Mouse (Mus musculus) midbrain, embryonic 14.5 days (tissue): ENCODE data around the gene Mark2. TPM values are rescaled to one million over a fixed set of nuclear protein-coding genes. Genes with fewer than 3 reads are reported as not detected.

ENCODE experiments used
- ATAC-seq: fragments of 200-750 bp; cut with Nextera tagmentation; 2 replicates; pipeline ENCODE4 v1.8.0; 2017; ENCODE audit warnings: moderate number of reproducible peaks, moderate library complexity; ENCODE audit not compliant: low FRiP score, low TSS enrichment
- DNase-seq: peaks from one replicate; pipeline ENCODE4 v3.0.0-alpha.2; 2015
- H3K27ac ChIP-seq: fragments of 300-500 bp; sonication (generic); replicated peaks from 2 replicates; pipeline ENCODE4 v1.5.1; 2014; ENCODE audit warnings: mild to moderate bottlenecking, low read depth, low read length, moderate library complexity
- H3K27me3 ChIP-seq: fragments of 300-500 bp; sonication (generic); 2 replicates; pipeline ENCODE4 v1.6.1; 2014; ENCODE audit warnings: low read length, control low read depth, mixed read lengths; ENCODE audit not compliant: control insufficient read depth, insufficient read depth
- H3K36me3 ChIP-seq: fragments of 300-500 bp; sonication (generic); 2 replicates; pipeline ENCODE4 v1.6.1; 2014; ENCODE audit warnings: low read length, control low read depth; ENCODE audit not compliant: control insufficient read depth, insufficient read depth
- H3K4me1 ChIP-seq: fragments of 300-500 bp; sonication (generic); 2 replicates; pipeline ENCODE4 v1.6.1; 2014; ENCODE audit warnings: mild to moderate bottlenecking, antibody characterized with exemption, low read length, control low read depth; ENCODE audit not compliant: control insufficient read depth, insufficient read depth
- H3K4me2 ChIP-seq: fragments of 300-500 bp; sonication (generic); 2 replicates; pipeline ENCODE4 v1.6.1; 2014; ENCODE audit warnings: mild to moderate bottlenecking, low read length, moderate library complexity
- H3K4me3 ChIP-seq: fragments of 300-500 bp; sonication (generic); replicated peaks from 2 replicates; pipeline ENCODE4 v1.5.1; 2014; ENCODE audit warnings: low read depth, low read length
- H3K9ac ChIP-seq: fragments of 300-500 bp; sonication (generic); replicated peaks from 2 replicates; pipeline ENCODE4 v1.6.1; 2014; ENCODE audit warnings: mild to moderate bottlenecking, low read length, moderate library complexity
- H3K9me3 ChIP-seq: fragments of 300-500 bp; sonication (generic); 2 replicates; pipeline ENCODE4 v1.6.1; 2016; ENCODE audit warnings: low read length, control low read depth, mixed read lengths; ENCODE audit not compliant: control insufficient read depth
- WGBS: fragments of 180-500 bp; shearing (Covaris S2); extraction: QIAGEN DNeasy Blood & Tissue Kit; methylation state at CpG from one replicate; pipeline ENCODE4 v1.1.7; 2014; 5-methylcytosine and 5-hydroxymethylcytosine counted together
- polyA plus RNA-seq: library from polyadenylated mRNA; unstranded; fragments of >200 nt; fragmentation: Nextera tagmentation; extraction: Ambion mirVana; gene quantifications from 2 replicates; pipeline ENCODE4 v1.2.1, GENCODE M21; 2014

Mark2 gene
- polyA plus RNA-seq, 1 experiment from 2014 or later = 55.0 TPM

DNA sequence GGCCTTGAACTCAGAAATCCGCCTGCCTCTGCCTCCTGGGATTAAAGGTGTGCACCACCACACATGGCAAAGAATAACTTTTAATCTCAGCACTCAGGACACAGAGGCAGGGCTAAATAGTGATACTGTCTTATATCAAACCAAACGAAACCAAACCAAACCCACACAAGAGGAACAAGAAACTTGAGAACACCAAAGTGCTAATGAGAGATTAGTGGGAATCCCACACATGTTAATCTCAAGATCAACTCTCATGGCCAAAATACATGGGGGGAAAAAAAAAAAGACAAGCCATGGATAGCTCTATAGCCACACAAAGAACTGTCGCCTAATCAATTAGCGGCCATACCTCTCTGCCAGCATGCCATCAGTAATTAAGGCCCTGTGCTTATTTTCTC is 26.1 kb downstream of the Mark2 start:
- Histone ChIP-seq H3K4me2 (no peak overlapping the region), H3K4me1 (peaks cover 15% of the 10 kb centered on the region), H3K4me3 (no peak overlapping the region), H3K9me3 (no peaks in the 10 kb centered on the region), H3K27me3 (no peaks in the 10 kb centered on the region), H3K9ac (no peak overlapping the region), H3K36me3 (no peaks in the 10 kb centered on the region), H3K27ac (no peak overlapping the region)
- ATAC-seq (no peak), DNase-seq (no peak)
- 93% methylated on average over 4 of the region's 4 CpGs for WGBS

DNA sequence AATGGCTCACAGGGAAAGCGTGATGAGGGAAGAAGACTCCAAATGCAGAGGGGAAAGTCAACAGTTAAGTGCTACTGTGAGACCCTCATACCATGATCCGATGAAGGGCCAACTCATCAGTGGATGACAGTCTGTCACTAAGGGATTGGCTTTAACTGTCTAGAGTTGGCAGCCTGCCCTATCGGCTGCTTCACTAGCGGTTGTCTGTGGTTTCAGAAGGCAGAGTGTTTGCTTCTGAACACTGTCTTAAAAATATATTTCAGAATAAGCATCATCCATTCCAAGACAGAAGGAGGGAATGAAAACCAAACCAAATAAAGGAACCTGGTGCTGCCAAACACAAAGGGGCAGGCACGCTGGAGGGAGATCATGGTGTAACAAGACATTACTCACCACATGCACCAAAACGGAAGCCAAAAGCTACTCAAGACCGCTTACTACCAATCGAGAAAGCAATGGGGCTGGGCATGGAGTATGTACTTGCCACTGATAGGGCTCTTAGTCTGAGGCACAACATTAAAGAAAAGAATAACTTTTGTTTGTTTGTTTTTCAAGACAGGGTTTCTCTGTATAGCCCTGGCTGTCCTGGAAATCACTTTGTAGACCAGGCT is 26.6 kb downstream of the Mark2 start:
- Histone ChIP-seq H3K9me3 (no peaks in the 10 kb centered on the region), H3K4me1 (peaks cover 15% of the 10 kb centered on the region), H3K4me3 (no peak overlapping the region), H3K9ac (no peak overlapping the region), H3K27ac (no peak overlapping the region), H3K4me2 (no peak overlapping the region), H3K36me3 (no peaks in the 10 kb centered on the region), H3K27me3 (no peaks in the 10 kb centered on the region)
- ATAC-seq (no peak), DNase-seq (peak; percentile 30)
- WGBS = 85% methylated on average over 8 of the region's 8 CpGs

- WGBS = 96% methylated on average over 2 of the region's 2 CpGs
- DNase-seq = no peak
- no peak for ATAC-seq
- H3K9me3 ChIP-seq = no peaks in the 10 kb centered on the region
- H3K4me1 ChIP-seq = peaks cover 19% of the 10 kb centered on the region
- no peak overlapping the region for H3K27ac ChIP-seq
- H3K27me3 ChIP-seq = no peaks in the 10 kb centered on the region
- no peak overlapping the region for H3K4me2 ChIP-seq
- H3K36me3 ChIP-seq = no peaks in the 10 kb centered on the region
- H3K4me3 ChIP-seq = no peak overlapping the region
- no peak overlapping the region for H3K9ac ChIP-seq
Observed at GRCm38 (mm10) chr19:7313660-7314059, 28.0 kb downstream of the Mark2 start.

DNA sequence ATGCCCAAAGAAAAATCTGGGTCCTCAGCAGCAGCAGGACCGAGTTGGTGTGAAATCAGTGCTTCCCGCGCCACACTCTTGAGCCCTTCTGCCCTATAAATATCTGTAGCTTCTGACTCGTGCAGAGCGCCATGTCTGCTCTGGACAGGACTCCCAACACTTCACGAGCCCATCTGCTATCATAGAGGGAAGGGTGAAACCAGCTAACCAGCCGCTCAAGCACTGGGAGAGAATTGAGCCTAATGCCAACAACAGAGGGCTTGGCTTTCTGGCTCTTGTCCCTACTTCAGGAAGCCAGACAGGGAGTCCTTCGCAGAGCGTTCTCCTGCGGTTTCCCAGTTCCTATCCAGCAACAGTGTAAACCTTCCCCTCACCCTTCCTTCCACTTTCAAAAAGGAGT is 30.4 kb downstream of the Mark2 start:
- peaks cover 28% of the 10 kb centered on the region for H3K4me1 ChIP-seq
- ATAC-seq = no peak
- 45% methylated on average over 10 of the region's 10 CpGs for WGBS
- H3K4me2 ChIP-seq = no peak overlapping the region
- no peaks in the 10 kb centered on the region for H3K27me3 ChIP-seq
- no peak for DNase-seq
- no peaks in the 10 kb centered on the region for H3K9me3 ChIP-seq
- H3K9ac ChIP-seq = no peak overlapping the region
- H3K4me3 ChIP-seq = no peak overlapping the region
- no peak overlapping the region for H3K27ac ChIP-seq
- no peaks in the 10 kb centered on the region for H3K36me3 ChIP-seq

GRCm38 (mm10) chr19:7310704-7311103 is 31.0 kb downstream of the Mark2 start:
- Histone ChIP-seq H3K9me3 (no peaks in the 10 kb centered on the region), H3K27ac (no peak overlapping the region), H3K9ac (no peak overlapping the region), H3K4me2 (no peak overlapping the region), H3K27me3 (no peaks in the 10 kb centered on the region), H3K4me3 (no peak overlapping the region), H3K4me1 (peaks cover 24% of the 10 kb centered on the region), H3K36me3 (no peaks in the 10 kb centered on the region)
- ATAC-seq = no peak
- 12% methylated on average over 5 of the region's 5 CpGs for WGBS
- DNase-seq = peak; percentile 15

DNA sequence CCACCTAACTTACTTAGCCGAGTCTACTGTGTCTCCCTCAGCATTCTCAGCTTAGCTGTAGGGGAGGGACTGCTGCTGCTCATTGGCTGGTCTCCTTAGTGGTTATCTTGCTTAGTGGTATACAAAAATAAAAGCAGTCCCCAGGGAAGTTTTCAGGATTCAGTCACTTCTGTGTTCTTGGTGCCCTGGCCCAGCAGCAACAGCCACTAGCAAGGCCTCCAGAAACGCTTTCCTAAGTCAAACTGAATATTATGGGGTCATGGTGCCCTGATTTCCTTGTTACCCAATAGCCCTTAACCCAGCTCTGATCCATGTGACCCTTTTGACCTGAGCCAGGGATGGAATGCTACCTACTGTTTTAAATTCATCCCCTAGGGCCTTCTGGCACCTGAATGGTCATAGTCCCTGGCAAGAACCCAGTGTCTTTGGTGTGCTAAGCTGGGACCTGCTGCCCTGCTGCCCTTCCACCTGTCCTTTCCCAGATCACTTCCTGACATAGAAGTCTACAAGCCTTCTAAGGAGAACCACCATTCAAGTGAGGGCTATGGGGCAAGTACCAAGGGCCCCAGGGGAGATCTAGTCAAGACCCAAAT is 31.8 kb downstream of the Mark2 start:
- ATAC-seq (no peak), DNase-seq (no peak)
- Histone ChIP-seq H3K27ac (no peak overlapping the region), H3K4me2 (no peak overlapping the region), H3K27me3 (no peaks in the 10 kb centered on the region), H3K9me3 (no peaks in the 10 kb centered on the region), H3K4me3 (no peak overlapping the region), H3K4me1 (peaks cover 24% of the 10 kb centered on the region), H3K9ac (no peak overlapping the region), H3K36me3 (no peaks in the 10 kb centered on the region)
- 70% methylated on average over 2 of the region's 2 CpGs for WGBS

DNA sequence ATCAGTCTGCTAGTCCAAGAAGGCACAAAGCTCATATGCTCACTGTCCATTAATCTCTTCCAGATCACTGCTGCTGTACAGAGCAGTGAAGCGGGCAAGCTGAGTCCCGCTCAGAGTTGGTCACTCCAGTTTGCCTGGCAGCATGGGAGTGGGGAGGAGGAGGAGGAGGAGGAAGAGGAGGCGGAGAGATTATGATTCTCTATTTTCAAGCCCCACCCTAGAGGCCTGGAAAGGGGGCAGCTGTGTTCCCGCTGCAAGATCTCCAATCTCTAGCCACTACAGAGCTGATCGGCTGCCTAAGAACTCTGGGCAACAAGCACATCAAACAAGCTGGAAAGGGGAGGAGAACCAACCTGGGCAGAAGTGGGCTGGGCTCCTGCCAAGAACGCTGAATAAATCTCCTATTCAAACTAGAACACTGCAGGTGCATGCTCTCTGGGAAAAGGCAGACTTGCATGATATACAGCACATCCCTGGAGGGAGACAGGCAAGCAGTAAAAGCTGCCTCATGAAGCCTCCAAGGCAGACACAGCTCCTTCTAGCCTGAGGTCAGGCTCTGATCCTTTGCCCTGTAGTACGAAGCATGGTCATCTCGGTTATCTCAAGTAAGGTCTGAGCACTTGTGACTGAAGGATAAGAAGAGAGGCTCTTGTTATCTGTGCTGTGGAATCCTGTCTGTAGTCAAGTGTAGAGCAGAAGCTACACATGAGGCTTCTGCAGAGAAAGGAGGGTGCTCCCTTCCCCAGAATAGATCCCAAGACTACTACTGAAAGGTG is 33.5 kb downstream of the Mark2 start:
- no peak overlapping the region for H3K4me3 ChIP-seq
- H3K27ac ChIP-seq = peak overlapping the region; percentile 55
- no peak overlapping the region for H3K4me2 ChIP-seq
- 57% methylated on average over 8 of the region's 8 CpGs for WGBS
- H3K9me3 ChIP-seq = no peaks in the 10 kb centered on the region
- DNase-seq (peak; percentile 44), ATAC-seq (no peak)
- H3K4me1 ChIP-seq = peaks cover 24% of the 10 kb centered on the region
- no peaks in the 10 kb centered on the region for H3K27me3 ChIP-seq
- no peaks in the 10 kb centered on the region for H3K36me3 ChIP-seq
- 0 out of 2 replicates have a peak overlapping the region, but pooled peaks have one; percentile 7 for H3K9ac ChIP-seq

- Histone ChIP-seq H3K27ac (no peak overlapping the region), H3K9me3 (no peaks in the 10 kb centered on the region), H3K36me3 (no peaks in the 10 kb centered on the region), H3K27me3 (no peaks in the 10 kb centered on the region), H3K4me3 (no peak overlapping the region), H3K9ac (no peak overlapping the region), H3K4me1 (peaks cover 24% of the 10 kb centered on the region), H3K4me2 (no peak overlapping the region)
- 66% methylated on average over 3 of the region's 3 CpGs for WGBS
- DNase-seq (no peak), ATAC-seq (no peak)
Observed at GRCm38 (mm10) chr19:7306968-7307367, 34.7 kb downstream of the Mark2 start.
